Mouse (Mus musculus) hindlimb bud, embryonic 11.5 days (tissue): ENCODE results near the gene Hemk1.
A peak's percentile ranks its signal among the peaks of the same experiment; 100 is the strongest.

Experiments
- DNase-seq: peaks from one replicate; pipeline ENCODE4 v3.0.0-alpha.2; 2012; ENCODE audit warnings: low read depth, low spot score; ENCODE audit errors: extremely low spot score

Hemk1 gene

GRCm38 (mm10) chr9:107338172-107338883 is at the start of gene Hemk1:
Hemk1 (minus strand) TSS chr9:107338350.
- no peak for DNase-seq

GRCm38 (mm10) chr9:107387708-107388107 is 49.6 kb upstream of the Hemk1 start:
- DNase-seq = no peak

GRCm38 (mm10) chr9:107386722-107387121 is 48.6 kb upstream of the Hemk1 start:
- DNase-seq = no peak

GRCm38 (mm10) chr9:107384396-107384795 is 46.2 kb upstream of the Hemk1 start:
- no peak for DNase-seq

GRCm38 (mm10) chr9:107381723-107382122 is 43.6 kb upstream of the Hemk1 start:
- peak; percentile 46 for DNase-seq

- no peak for DNase-seq
Measured at GRCm38 (mm10) chr9:107377961-107378512, 39.9 kb upstream of the Hemk1 start.

GRCm38 (mm10) chr9:107375451-107375850 is 37.3 kb upstream of the Hemk1 start:
- no peak for DNase-seq

- DNase-seq = peak; percentile 39
Measured at GRCm38 (mm10) chr9:107374623-107375022, 36.5 kb upstream of the Hemk1 start.

GRCm38 (mm10) chr9:107372441-107372840 is 34.3 kb upstream of the Hemk1 start:
- DNase-seq = no peak

- DNase-seq = no peak
Measured at GRCm38 (mm10) chr9:107370106-107370463, 31.9 kb upstream of the Hemk1 start.

- DNase-seq = no peak
Measured at GRCm38 (mm10) chr9:107369270-107370105, 31.3 kb upstream of the Hemk1 start.

GRCm38 (mm10) chr9:107368302-107368701 is 30.2 kb upstream of the Hemk1 start:
- DNase-seq = no peak

- peak; percentile 30 for DNase-seq
Measured at GRCm38 (mm10) chr9:107366644-107367043, 28.5 kb upstream of the Hemk1 start.

GRCm38 (mm10) chr9:107360989-107361388 is 22.8 kb upstream of the Hemk1 start:
- no peak for DNase-seq

- DNase-seq = no peak
Measured at GRCm38 (mm10) chr9:107357651-107358050, 19.5 kb upstream of the Hemk1 start.

GRCm38 (mm10) chr9:107355870-107356765 is 18.0 kb upstream of the Hemk1 start:
- no peak for DNase-seq

GRCm38 (mm10) chr9:107354826-107355225 is 16.7 kb upstream of the Hemk1 start:
- no peak for DNase-seq

- DNase-seq = no peak
Measured at GRCm38 (mm10) chr9:107349321-107349720, 11.2 kb upstream of the Hemk1 start.

- DNase-seq = no peak
Measured at GRCm38 (mm10) chr9:107347586-107348183, 9.5 kb upstream of the Hemk1 start.

GRCm38 (mm10) chr9:107346081-107346480 is 7.9 kb upstream of the Hemk1 start:
- DNase-seq = no peak

GRCm38 (mm10) chr9:107344027-107344426 is 5.9 kb upstream of the Hemk1 start:
- no peak for DNase-seq
